8 mouse cellular contexts compared by ENCODE assay signal in genomic region chr19:58452941-58453551, GRCm38 (mm10). TPM values are rescaled to one million over a fixed set of nuclear protein-coding genes. Genes with fewer than 3 reads are reported as not detected.
A peak's percentile ranks its signal among the peaks of the same experiment; 100 is the strongest.
DNase-seq lines count a peak whose midpoint lies in the region; ATAC-seq lines count a peak whose summit lies in the region.

No protein-coding gene starts in this region.

- ATAC-seq in embryonic facial prominence, embryonic 15.5 days (ENCODE audit: insufficient number of reproducible peaks, low FRiP score, low TSS enrichment, low read depth): no peak
- ATAC-seq in heart, embryonic 15.5 days (replicated peaks; ENCODE audit: insufficient number of reproducible peaks, insufficient read depth, low FRiP score, low read depth): no peak

- 9% methylated on average over 20 of the region's 20 CpGs for WGBS in embryonic facial prominence, embryonic 15.5 days
- WGBS in heart, embryonic 15.5 days: 11% methylated on average over 20 of the region's 20 CpGs

- peak overlapping the region; percentile 97 for H3K4me2 ChIP-seq in embryonic facial prominence, embryonic 15.5 days (replicated peaks)
- H3K4me2 ChIP-seq in heart, embryonic 15.5 days: peak overlapping the region; percentile 98

- peak overlapping the region; percentile 54 for H3K4me3 ChIP-seq in embryonic facial prominence, embryonic 15.5 days (replicated peaks)
- H3K4me3 ChIP-seq in heart, embryonic 15.5 days: peak overlapping the region; percentile 61

- H3K4me1 ChIP-seq in embryonic facial prominence, embryonic 15.5 days: peaks cover 65% of the 10 kb centered on the region
- peaks cover 41% of the 10 kb centered on the region for H3K4me1 ChIP-seq in heart, embryonic 15.5 days (replicated peaks)

- no peak overlapping the region; the same call in 1 of the 2 replicates for H3K9ac ChIP-seq in embryonic facial prominence, embryonic 15.5 days
- peak overlapping the region; percentile 51 for H3K9ac ChIP-seq in heart, embryonic 15.5 days

- intact Hi-C loops in left cerebral cortex, postnatal 25 days (cut with DNase I): no loop called here
- intact Hi-C loops in left cerebral cortex, postnatal 4 days (cut with DNase I): loop anchor here (10.0 kb wide), 1 partner anchor 228 kb away; no protein-coding TSS in a partner anchor

- H3K9me3 ChIP-seq in embryonic facial prominence, embryonic 15.5 days (replicated peaks): no peaks in the 10 kb centered on the region
- no peaks in the 10 kb centered on the region for H3K9me3 ChIP-seq in heart, embryonic 15.5 days (replicated peaks)

- H3K27ac ChIP-seq in embryonic facial prominence, embryonic 15.5 days (replicated peaks): no peak overlapping the region
- no peak overlapping the region for H3K27ac ChIP-seq in heart, embryonic 15.5 days

- peak; percentile 10 to 23 for DNase-seq in left cerebral cortex, postnatal 25 days (ENCODE audit: low spot score in 2 of 2)
- DNase-seq in left cerebral cortex, postnatal 4 days: no peak
- DNase-seq in layer of hippocampus, postnatal 10 days (ENCODE audit: low spot score in 2 of 2): peak; percentile 26 to 30
- DNase-seq in naive thymus-derived CD4-positive, alpha-beta T cell, adult 2 months (ENCODE audit: low read depth): peak; percentile 24
- DNase-seq in thymus, postnatal 36 days: peak; percentile 37 to 38
- no peak for DNase-seq in frontal cortex, adult 2 months (ENCODE audit: extremely low spot score in 1 of 2, low spot score in 1 of 2)

- H3K36me3 ChIP-seq in embryonic facial prominence, embryonic 15.5 days: no peaks in the 10 kb centered on the region
- H3K36me3 ChIP-seq in heart, embryonic 15.5 days: no peaks in the 10 kb centered on the region

- peaks cover 55% of the 10 kb centered on the region for H3K27me3 ChIP-seq in embryonic facial prominence, embryonic 15.5 days
- H3K27me3 ChIP-seq in heart, embryonic 15.5 days: peaks cover 57% of the 10 kb centered on the region

RNA-seq across cellular contexts. Expression of gene Gfra1, which starts 2.7 kb away (rescaled TPM):
- total RNA-seq in left cerebral cortex, postnatal 25 days (2021): 10 to 100 TPM; 30.6 to 40.2 TPM
- 10 to 100 TPM; 13.9 to 24.5 TPM for total RNA-seq in left cerebral cortex, postnatal 4 days (2021)
- 55.4 and 64.7 TPM in 2 replicates for polyA plus RNA-seq in embryonic facial prominence, embryonic 15.5 days (2015; fragmentation: Nextera tagmentation; extraction: Ambion mirVana)
- polyA plus RNA-seq in heart, embryonic 15.5 days (2015; fragmentation: Nextera tagmentation; extraction: Ambion mirVana): 2.7 and 10.7 TPM in 2 replicates
- total RNA-seq in layer of hippocampus, postnatal 10 days (2021): 10 to 100 TPM; 50.9 to 52.8 TPM
- 22.4 and 22.8 TPM in 2 replicates for polyA plus RNA-seq in frontal cortex, adult 2 months (2012; rRNA removed)

RNA-seq across cellular contexts. Expression of gene Ccdc172, which starts 58.7 kb away (rescaled TPM):
- not detected for total RNA-seq in left cerebral cortex, postnatal 25 days (2021)
- total RNA-seq in left cerebral cortex, postnatal 4 days (2021): not detected
- polyA plus RNA-seq in embryonic facial prominence, embryonic 15.5 days (2015; fragmentation: Nextera tagmentation; extraction: Ambion mirVana): not detected in 2 replicates
- polyA plus RNA-seq in heart, embryonic 15.5 days (2015; fragmentation: Nextera tagmentation; extraction: Ambion mirVana): not detected in 2 replicates
- total RNA-seq in layer of hippocampus, postnatal 10 days (2021): not detected
- not detected in 2 replicates for polyA plus RNA-seq in frontal cortex, adult 2 months (2012; rRNA removed)

Comparison
In these comparisons a context has a peak if more than half of its experiments do, and no peak if none do; other contexts are left out.
1. DNase-seq: peak in left cerebral cortex, postnatal 25 days (2 of 2), layer of hippocampus, postnatal 10 days (2 of 2), naive thymus-derived CD4-positive, alpha-beta T cell, adult 2 months (single experiment) and thymus, postnatal 36 days (2 of 2); none in left cerebral cortex, postnatal 4 days (single experiment) and frontal cortex, adult 2 months (0 of 2).